Mouse (Mus musculus): ENCODE measurements at regions not wholly inside any gene's neighbourhood (a gene's known extent, or its start where the extent isn't known, plus 50 kb on each side); places are given as distances from the start of the nearest gene placed in this dataset. TPM values are rescaled to one million over a fixed set of nuclear protein-coding genes. Genes with fewer than 3 reads are reported as not detected.

Small RNA genes lying in the stretch of these regions (microRNA-seq; reads per million reads assigned to microRNA genes)
- not detected for gene Gm25442
